Mouse (Mus musculus) stomach, postnatal 0 days (tissue): Measurements from ENCODE around the gene Bcl2l1.

Experiments
- CTCF ChIP-seq: IDR thresholded peaks from 2 replicates; pipeline ENCODE4 v1.5.1; 2016; ENCODE audit warnings: antibody characterized with exemption, low read depth, mild to moderate bottlenecking, moderate library complexity
- EP300 ChIP-seq: optimal IDR thresholded peaks from 2 replicates; pipeline ENCODE3; 2016; ENCODE audit warnings: antibody characterized with exemption

- no peak for TF ChIP-seq CTCF
- no peak for TF ChIP-seq EP300
Measured at GRCm38 (mm10) chr2:152863346-152863745, 31.8 kb upstream of the Bcl2l1 start.
